Mouse (Mus musculus) monocyte, adult 5-6 weeks (primary cell): Measurements from ENCODE around the gene Itpa. TPM values are rescaled to one million over a fixed set of nuclear protein-coding genes. Genes with fewer than 3 reads are reported as not detected.
"Not testable (repeated sequence)": the region's sequence is repeated elsewhere in the genome, so short reads cannot be mapped to it uniquely, and the experiment has no call there.

ENCODE experiments used
- ATAC-seq: fragments of 153-309, 156-312 bp; replicated peaks from 2 replicates; pipeline ENCODE4 v1.8.0; 2017; ENCODE audit warnings: mild to moderate bottlenecking; ENCODE audit not compliant: low TSS enrichment, insufficient number of reproducible peaks, severe bottlenecking, poor library complexity, low FRiP score
- total RNA-seq: library from RNA; stranded (forward); fragments of 200-1000, 200-491, 200-594 nt; gene quantifications from 3 replicates; pipeline ENCODE4 v1.2.3, GENCODE M21; 2017

Gene Itpa
- 33.0 to 47.1 TPM (median 41.8 TPM) in 3 replicates for total RNA-seq

- ATAC-seq = peak; percentile 84
Observed at GRCm38 (mm10) chr2:130667559-130667958, at the start of gene Itpa. Itpa (plus strand) TSS chr2:130667610.

GRCm38 (mm10) chr2:130618972-130619371, 48.4 kb upstream of the Itpa start:
- ATAC-seq = no peak

DNA sequence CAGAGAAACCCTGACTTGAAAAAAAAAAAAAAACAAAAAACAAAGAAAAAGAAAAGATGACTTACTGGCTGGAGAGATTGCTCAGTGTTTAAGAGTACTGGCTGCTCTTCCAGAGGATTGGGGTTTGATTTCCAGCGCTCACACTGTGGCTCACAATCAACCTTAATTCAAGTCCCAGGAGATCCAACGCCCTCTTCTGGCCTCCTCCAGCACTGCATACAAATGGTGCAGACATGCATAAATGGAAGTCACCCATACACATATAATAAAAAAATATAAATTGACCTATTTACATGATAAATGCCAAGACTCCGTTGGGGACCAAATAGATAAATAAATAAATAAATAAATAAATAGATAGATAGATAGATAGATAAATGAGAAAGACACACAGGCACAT, 39.0 kb upstream of the Itpa start:
- no peak for ATAC-seq

- peak; percentile 16; the same call in 1 of the 2 replicates for ATAC-seq
Observed at GRCm38 (mm10) chr2:130629080-130629838, 38.2 kb upstream of the Itpa start.

GRCm38 (mm10) chr2:130629839-130630203, 37.6 kb upstream of the Itpa start, which contains the start of the genes Fastkd5 and Ubox5:
Fastkd5 (minus strand) TSS chr2:130630027.
Ubox5 (minus strand) TSS chr2:130630038.
- ATAC-seq = peak; percentile 86

DNA sequence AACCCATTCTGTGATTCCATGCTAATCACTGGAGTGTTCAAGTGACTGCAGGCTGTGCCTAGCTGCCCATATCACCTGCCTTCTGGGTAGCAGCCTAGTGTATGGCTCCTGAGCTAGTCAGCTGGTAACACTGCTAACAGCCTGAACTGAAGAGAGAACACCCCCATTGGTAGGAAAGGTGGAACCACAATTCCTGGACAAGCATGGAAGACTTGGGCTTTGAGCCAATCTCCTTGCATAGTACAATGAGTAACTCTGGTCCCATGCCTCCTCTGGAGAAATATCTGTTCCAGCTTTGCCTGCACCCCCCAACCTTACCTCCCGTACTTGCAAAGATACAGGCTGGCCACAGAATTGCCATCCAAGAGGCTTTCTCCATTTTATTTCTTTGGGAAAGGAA, 35.0 kb upstream of the Itpa start:
- ATAC-seq = no peak

- no peak for ATAC-seq
Observed at GRCm38 (mm10) chr2:130632887-130633675, 34.3 kb upstream of the Itpa start.

GRCm38 (mm10) chr2:130634006-130634738, 33.2 kb upstream of the Itpa start:
- no peak for ATAC-seq

DNA sequence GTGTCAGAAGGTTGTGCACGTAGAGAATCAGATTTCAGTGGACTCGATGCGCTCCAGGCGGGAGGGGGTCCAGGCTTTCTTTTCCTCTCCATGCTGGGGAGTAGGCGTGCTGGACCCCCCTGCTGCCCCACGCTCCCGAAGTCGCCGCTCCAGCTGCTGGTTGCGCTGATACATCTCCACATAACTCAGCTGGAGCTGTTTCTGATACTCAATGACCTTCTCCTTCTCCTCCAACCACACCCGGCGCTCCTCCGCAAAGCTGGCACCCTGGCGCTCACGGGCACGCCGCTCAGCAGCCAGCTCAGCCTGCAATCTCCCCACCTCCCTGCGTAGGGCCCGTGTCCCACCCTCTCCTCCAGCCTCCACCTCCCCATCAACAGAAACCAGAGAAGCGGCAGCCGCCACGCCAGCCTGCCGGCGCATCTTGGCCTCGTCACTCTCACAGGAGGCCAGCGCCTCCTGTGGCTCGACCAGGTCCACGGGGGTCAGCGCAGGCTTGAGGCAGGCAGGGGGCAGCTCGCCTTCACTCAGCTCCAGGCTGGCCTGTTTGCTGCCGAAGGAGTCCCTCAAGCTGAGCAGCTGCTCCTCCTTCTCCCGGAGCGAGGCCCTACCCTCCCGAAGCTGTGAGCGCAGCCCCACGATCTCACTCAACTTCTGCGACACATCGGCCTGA, 32.5 kb upstream of the Itpa start:
- no peak for ATAC-seq

DNA sequence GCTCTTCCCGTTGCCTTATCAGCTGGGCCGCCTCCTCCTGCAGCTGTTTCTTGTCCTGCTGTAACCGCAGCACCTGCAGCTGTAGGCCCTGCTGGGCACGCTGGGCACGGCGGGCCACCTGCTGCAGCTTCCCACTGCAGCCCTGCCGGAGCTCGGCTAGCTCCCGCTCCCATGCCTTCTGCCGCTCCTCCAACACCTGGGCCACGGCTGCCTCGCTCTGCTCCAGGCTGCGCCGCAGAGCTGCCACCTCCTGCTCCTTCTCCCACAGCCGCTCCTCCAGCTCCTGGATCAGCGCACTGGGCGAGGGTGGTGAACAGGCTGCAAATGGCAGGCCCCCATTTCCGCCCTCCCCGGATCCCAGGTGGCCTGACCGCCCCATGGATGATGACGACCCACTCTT, 31.6 kb upstream of the Itpa start:
- no peak for ATAC-seq

GRCm38 (mm10) chr2:130638101-130638611, 29.3 kb upstream of the Itpa start:
- ATAC-seq = no peak

GRCm38 (mm10) chr2:130639276-130639675, 28.1 kb upstream of the Itpa start:
- ATAC-seq = no peak

- ATAC-seq = no peak
Observed at GRCm38 (mm10) chr2:130641351-130642025, 25.9 kb upstream of the Itpa start.

- no peak for ATAC-seq
Observed at GRCm38 (mm10) chr2:130642197-130642660, 25.2 kb upstream of the Itpa start.

DNA sequence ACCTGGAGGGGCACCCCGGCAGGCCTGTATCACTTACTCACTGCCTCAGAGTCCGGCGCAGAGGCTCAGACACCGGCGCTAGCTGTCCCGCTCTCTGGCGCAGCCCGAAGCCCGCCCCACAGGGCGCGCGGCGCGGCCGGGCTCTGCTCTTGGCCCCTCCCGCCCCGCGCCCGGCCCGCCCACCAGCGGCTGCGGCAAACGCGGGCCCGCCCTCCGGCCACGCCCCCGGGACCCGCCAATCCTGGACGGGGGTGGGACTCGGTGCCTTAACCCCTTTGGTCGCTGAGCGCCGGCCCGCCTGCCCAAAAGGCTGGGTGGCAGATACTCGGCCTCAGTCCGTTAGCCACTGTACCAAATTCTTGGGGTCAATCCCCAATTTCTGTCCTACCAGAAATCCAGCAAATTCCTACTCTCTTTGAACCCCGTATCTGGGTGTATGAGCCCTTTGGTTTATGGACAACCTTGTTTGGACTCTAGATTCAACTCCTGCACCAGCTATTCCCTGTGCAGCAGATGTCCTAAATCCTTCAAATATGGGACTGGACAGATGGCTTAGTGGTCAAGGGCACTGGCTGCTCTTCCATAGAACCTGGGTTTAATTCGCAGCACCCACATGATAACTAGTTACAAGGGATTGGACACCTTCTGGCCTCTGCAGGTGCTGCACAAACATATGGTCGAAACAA, 24.6 kb upstream of the Itpa start, which contains the start of gene Lzts3:
TSS of gene Lzts3 (minus strand) at position 120 of the 686 bp plus-strand sequence.
- peak; percentile 71 for ATAC-seq

GRCm38 (mm10) chr2:130645198-130645597, 22.2 kb upstream of the Itpa start:
- no peak for ATAC-seq

DNA sequence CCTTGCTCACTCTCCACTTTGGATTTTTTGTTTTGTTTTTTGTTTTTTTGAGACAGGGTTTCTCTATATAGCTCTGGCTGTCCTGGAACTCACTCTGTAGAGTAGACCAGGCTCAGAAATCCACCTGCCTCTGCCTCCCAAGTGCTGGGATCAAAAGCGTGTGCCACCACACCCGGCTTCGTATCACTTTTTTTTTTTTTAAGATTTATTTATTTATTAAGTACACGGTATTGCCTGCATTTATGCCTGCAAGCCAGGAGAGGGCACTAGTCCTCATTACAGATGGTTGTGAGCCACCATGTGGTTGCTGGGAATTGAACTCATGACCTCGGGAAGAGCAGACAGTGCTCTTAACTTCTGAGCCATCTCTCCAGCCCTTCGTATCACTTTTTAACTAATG, 18.4 kb upstream of the Itpa start:
- ATAC-seq = not testable (repeated sequence)
